Comparison of ENCODE assay signal across 22 mouse cellular contexts in the genomic region with DNA sequence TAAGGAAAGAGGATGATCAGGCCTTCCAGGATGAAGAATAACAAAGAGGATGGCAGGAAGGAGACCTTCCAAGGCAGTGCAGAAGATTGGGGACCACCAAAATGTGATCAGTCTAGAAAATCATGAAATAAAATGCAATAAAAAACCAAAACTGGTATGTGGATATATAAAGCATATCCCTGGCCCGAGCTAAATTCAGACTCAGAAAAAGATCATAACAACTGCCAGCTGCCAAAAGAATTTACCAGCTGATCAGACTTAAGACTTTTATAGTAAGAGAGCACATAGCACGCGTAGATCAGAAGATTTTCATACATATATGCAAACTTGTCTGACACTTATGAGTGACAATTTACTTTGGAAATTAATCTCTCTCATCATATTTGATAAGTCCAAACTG.
DNase-seq lines count a peak whose midpoint lies in the region; ATAC-seq lines count a peak whose summit lies in the region.
"Had no signal": no experiment of that assay in that cellular context is flagged by ENCODE, and none has a peak within 500 bp of the region (broad histone marks: within the 10 kb centered on the region; RNA-seq: fewer than 3 reads in every experiment).

No protein-coding gene starts in this region.

- no peak for DNase-seq in frontal cortex, postnatal 25 days (ENCODE audit: low spot score in 2 of 2)
- DNase-seq in left cerebral cortex, postnatal 14 days (ENCODE audit: low spot score in 2 of 2): peak; percentile 3 to 14
- DNase-seq in left cerebral cortex, postnatal 10 days (ENCODE audit: extremely low spot score in 1 of 2, low spot score in 2 of 2): no peak
- peak; percentile 40 for DNase-seq in brain, adult 2 months (ENCODE audit: low read depth, low spot score)
- DNase-seq in gastrocnemius, postnatal 14 days: no peak
- DNase-seq: adrenal gland, postnatal 10 days; adrenal gland, postnatal 36 days; B cell, adult 2 months; cerebellum, adult 11 months; cerebellum, adult 2 months; cerebellum, adult 9-11 months; cerebellum, postnatal 25 days; gastrocnemius, postnatal 36 days; heart, adult 2 months; heart, postnatal 14 days; heart, postnatal 4 days had no signal

- intact Hi-C loops in left cerebral cortex, postnatal 14 days (cut with DNase I): no loop called here
- intact Hi-C loops in left cerebral cortex, postnatal 10 days (cut with DNase I): no loop called here
- intact Hi-C loops in gastrocnemius, postnatal 14 days (cut with DNase I; ENCODE audit: low total_unique reads): no loop called here

- ATAC-seq in frontal cortex, adult (ENCODE audit: low TSS enrichment): peak; percentile 76; the same call in 1 of the 2 replicates
- ATAC-seq: forebrain, embryonic 13.5 days; forebrain, embryonic 16.5 days; hindbrain, postnatal 0 days; inflammation-experienced regulatory T-cells, adult 6 months; Patski had no signal

Comparison
In these comparisons a context has a peak if more than half of its experiments do, and no peak if none do; other contexts are left out.
1. DNase-seq: peak in left cerebral cortex, postnatal 14 days (2 of 2) and brain, adult 2 months (single experiment); none in frontal cortex, postnatal 25 days (0 of 2), left cerebral cortex, postnatal 10 days (0 of 2) and gastrocnemius, postnatal 14 days (single experiment).